In genomic region chr17:80727341-80727951, GRCm38 (mm10) we compare ENCODE assay signal across 8 mouse cellular contexts. TPM values are rescaled to one million over a fixed set of nuclear protein-coding genes. Genes with fewer than 3 reads are reported as not detected.
DNase-seq lines count a peak whose midpoint lies in the region; ATAC-seq and TF ChIP-seq lines count a peak whose summit lies in the region.

No protein-coding gene starts in this region.

- H3ac ChIP-seq in myocyte (ENCODE audit: control insufficient read depth, insufficient read length), result peak overlapping the region; percentile 57

- ATAC-seq in liver, embryonic 12.5 days, result peak; percentile 48

- TF ChIP-seq CTCF in kidney, adult 2 months (conservative IDR thresholded peaks at IDR 0.05; ENCODE audit: insufficient read depth, insufficient read length, low read depth, low read length), result no peak

- peak; percentile 29 to 46 for DNase-seq in left cerebral cortex, adult 18-20 months (ENCODE audit: low spot score in 2 of 2)
- no peak for DNase-seq in left cerebral cortex, adult 11 months (ENCODE audit: low spot score)
- peak; percentile 68 for DNase-seq in embryo, embryonic 11 days
- peak; percentile 48 for DNase-seq in heart, adult 8-10 months (ENCODE audit: low spot score)
- DNase-seq in kidney, adult 2 months, result peak; percentile 70
- peak; percentile 36 for DNase-seq in splenic B cell, adult 2 months (ENCODE audit: low read depth, low spot score)

- WGBS in kidney, adult 2 months, result under 1% methylated on average over 48 of the region's 54 CpGs
- under 1% methylated on average over 50 of the region's 54 CpGs for WGBS in liver, embryonic 12.5 days (ENCODE audit: insufficient replicate concordance)

- peak overlapping the region; percentile 82 for H3K4me3 ChIP-seq in kidney, adult 2 months (ENCODE audit: insufficient read depth, low read depth, low read length)
- H3K4me3 ChIP-seq in liver, embryonic 12.5 days, result peak overlapping the region; percentile 75
- peak overlapping the region; percentile 56 for H3K4me3 ChIP-seq in myocyte

- H3K27me3 ChIP-seq in kidney, adult 2 months (replicated peaks; ENCODE audit: control insufficient read depth, insufficient read depth, low read length), result no peaks in the 10 kb centered on the region
- peaks cover 10% of the 10 kb centered on the region for H3K27me3 ChIP-seq in liver, embryonic 12.5 days (replicated peaks)
- no peaks in the 10 kb centered on the region for H3K27me3 ChIP-seq in myocyte (ENCODE audit: control insufficient read depth, insufficient read depth, insufficient read length)
- no peaks in the 10 kb centered on the region for H3K27me3 ChIP-seq in splenic B cell, adult 2 months (ENCODE audit: control insufficient read depth, insufficient read depth, low read length, poor library complexity, severe bottlenecking)

- H3K36me3 ChIP-seq in kidney, adult 2 months (ENCODE audit: control insufficient read depth, insufficient read depth, low read length), result no peaks in the 10 kb centered on the region
- H3K36me3 ChIP-seq in liver, embryonic 12.5 days, result 0 out of 2 replicates have a peak, but pooled peaks cover 4% of the 10 kb centered on the region
- H3K36me3 ChIP-seq in myocyte (ENCODE audit: control insufficient read depth, insufficient read depth), result peaks cover 4% of the 10 kb centered on the region
- H3K36me3 ChIP-seq in splenic B cell, adult 2 months (ENCODE audit: control insufficient read depth, insufficient read depth, low read length, poor library complexity, severe bottlenecking), result no peaks in the 10 kb centered on the region

- H3K4me2 ChIP-seq in liver, embryonic 12.5 days, result peak overlapping the region; percentile 95
- H3K4me2 ChIP-seq in myocyte (ENCODE audit: low read depth), result peak overlapping the region; percentile 81

- TF ChIP-seq POLR2A in kidney, adult 2 months (IDR thresholded peaks at IDR 0.05; ENCODE audit: low read depth, low read length), result no peak
- TF ChIP-seq POLR2A in myocyte (IDR thresholded peaks at IDR 0.05; ENCODE audit: insufficient read length, low read depth), result no peak

- peak overlapping the region; percentile 99 for H3K27ac ChIP-seq in kidney, adult 2 months (ENCODE audit: insufficient read depth, low read depth, low read length)
- H3K27ac ChIP-seq in liver, embryonic 12.5 days, result peak overlapping the region; percentile 80

- peaks cover 17% of the 10 kb centered on the region for H3K4me1 ChIP-seq in kidney, adult 2 months (ENCODE audit: control insufficient read depth, insufficient read depth, low read length)
- peaks cover 26% of the 10 kb centered on the region for H3K4me1 ChIP-seq in liver, embryonic 12.5 days

- H3K9me3 ChIP-seq in liver, embryonic 12.5 days (replicated peaks), result no peaks in the 10 kb centered on the region

- peaks cover 33% of the 10 kb centered on the region for H3K79me2 ChIP-seq in myocyte (ENCODE audit: control insufficient read depth, insufficient read depth)

- H3K9ac ChIP-seq in liver, embryonic 12.5 days, result peak overlapping the region; percentile 78

TF ChIP-seq in myocyte, 11 proteins besides CTCF, POLR2A, EP300 and RAD21:
- TF ChIP-seq SRF (IDR thresholded peaks at IDR 0.05; ENCODE audit: control insufficient read depth, insufficient read length, low read depth) (no peak), POLR2AphosphoS2 (IDR thresholded peaks at IDR 0.05; ENCODE audit: insufficient read length, low read depth) (no peak), TCF3 (IDR thresholded peaks at IDR 0.05; ENCODE audit: insufficient read length, low read depth) (no peak), MAX (IDR thresholded peaks at IDR 0.05; ENCODE audit: low read depth) (no peak), MYOG (IDR thresholded peaks at IDR 0.05; ENCODE audit: control insufficient read depth in 1 of 3, insufficient read depth in 1 of 3, insufficient read length in 2 of 3, low read depth in 2 of 3) (no peak), REST (IDR thresholded peaks at IDR 0.05; ENCODE audit: insufficient read depth, insufficient read length) (no peak), MYOD1 (IDR thresholded peaks at IDR 0.05; ENCODE audit: control insufficient read depth in 1 of 3, insufficient read length in 2 of 3, low read depth in 2 of 3) (no peak), CEBPB (IDR thresholded peaks at IDR 0.05; ENCODE audit: insufficient read depth, poor library complexity, severe bottlenecking) (no peak), TCF12 (IDR thresholded peaks at IDR 0.05; ENCODE audit: insufficient read depth, poor library complexity, severe bottlenecking) (no peak), USF1 (IDR thresholded peaks at IDR 0.05; ENCODE audit: low read depth) (no peak), E2F4 (IDR thresholded peaks at IDR 0.05; ENCODE audit: insufficient read depth) (no peak)
TF ChIP-seq in myocyte: peak in this region for 0.

RNA-seq across cellular contexts. Expression of gene Map4k3, which starts 0.8 kb away (rescaled TPM):
- 10 to 100 TPM; 69.3 to 74.4 TPM for total RNA-seq in left cerebral cortex, adult 18-20 months (2021)
- 10 to 100 TPM; 19.3 to 25.2 (median 22.0) TPM for total RNA-seq in heart, adult 8-10 months (2022)
- polyA plus RNA-seq in kidney, adult 2 months (2012; rRNA removed), result 16.4 and 19.4 TPM in 2 replicates
- 5.8 and 6.3 TPM in 2 replicates for polyA plus RNA-seq in liver, embryonic 12.5 days (2016; fragmentation: Nextera tagmentation; extraction: Ambion mirVana)
- 2.8 TPM for polyA plus RNA-seq in myocyte (2012; fragmentation: generic; extraction: Trizol)
